Comparison of ENCODE assay signal across 28 mouse cellular contexts in the genomic region with DNA sequence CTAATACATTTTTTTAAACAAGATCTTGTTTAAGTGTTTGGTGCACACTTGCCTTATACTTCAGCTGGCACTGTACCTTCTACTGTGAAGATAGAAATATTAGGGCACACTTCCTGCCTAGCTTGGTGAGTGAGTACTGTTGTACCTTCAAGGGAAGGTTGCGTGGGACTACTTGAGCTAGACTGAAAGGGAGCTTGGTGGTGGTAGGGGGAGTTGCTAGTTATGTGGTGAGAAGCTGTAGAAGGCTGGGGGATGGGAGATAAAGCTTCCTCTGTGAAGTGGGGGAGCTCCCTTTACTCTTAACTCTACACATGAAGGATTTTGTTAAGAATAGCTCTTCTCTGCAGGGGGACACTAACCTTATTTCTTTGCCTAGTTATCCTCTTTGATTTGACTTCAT. TPM values are rescaled to one million over a fixed set of nuclear protein-coding genes. Genes with fewer than 3 reads are reported as not detected.
DNase-seq lines count a peak whose midpoint lies in the region; ATAC-seq and TF ChIP-seq lines count a peak whose summit lies in the region.
"Had no signal": no experiment of that assay in that cellular context is flagged by ENCODE, and none has a peak within 500 bp of the region (broad histone marks: within the 10 kb centered on the region; RNA-seq: fewer than 3 reads in every experiment).

No protein-coding gene starts in this region.

- no peak overlapping the region for H3K4me2 ChIP-seq in CH12.LX (ENCODE audit: insufficient read depth, low read depth, poor library complexity, severe bottlenecking)
- H3K4me2 ChIP-seq: embryonic facial prominence, embryonic 12.5 days; heart, embryonic 11.5 days; hindbrain, embryonic 12.5 days; limb, embryonic 13.5 days; liver, embryonic 11.5 days; lung, embryonic 15.5 days; midbrain, embryonic 12.5 days; neural tube, embryonic 13.5 days had no signal

- no peaks in the 10 kb centered on the region for H3K79me2 ChIP-seq in CH12.LX (replicated peaks; ENCODE audit: control insufficient read depth, extremely low read depth, insufficient read depth, poor library complexity, severe bottlenecking)

- no peak for TF ChIP-seq EP300 in CH12.LX (IDR thresholded peaks at IDR 0.05; ENCODE audit: low read length)

- dilution Hi-C loops in CH12.LX (cut with MboI; ENCODE audit: extremely low pct_ligation_motif_present, extremely low pct_unique_long_range_greater_than_20kb, low sequenced_read_pairs) = no loop called here

- peak; percentile 52 for ATAC-seq in inflammation-experienced regulatory T-cells, adult 6 months
- ATAC-seq in granulocyte monocyte progenitor cell, adult 5-6 weeks (replicated peaks; ENCODE audit: poor library complexity, severe bottlenecking) = no peak
- ATAC-seq: forebrain, embryonic 14.5 days; hindbrain, postnatal 0 days; intestine, postnatal 0 days had no signal

- no peak overlapping the region for H3K9ac ChIP-seq in CH12.LX (ENCODE audit: insufficient read depth, low read depth)
- H3K9ac ChIP-seq: embryonic facial prominence, embryonic 12.5 days; hindbrain, embryonic 12.5 days; limb, embryonic 13.5 days; lung, embryonic 15.5 days; midbrain, embryonic 12.5 days; neural tube, embryonic 13.5 days had no signal

- no peak for TF ChIP-seq RAD21 in CH12.LX (IDR thresholded peaks at IDR 0.05; ENCODE audit: low read depth, low read length)

- no peaks in the 10 kb centered on the region for H3K27me3 ChIP-seq in CH12.LX (replicated peaks)
- H3K27me3 ChIP-seq: embryonic facial prominence, embryonic 12.5 days; hindbrain, embryonic 12.5 days; limb, embryonic 13.5 days; lung, embryonic 15.5 days; megakaryocyte, embryonic 14.5 days; midbrain, embryonic 12.5 days; neural tube, embryonic 13.5 days had no signal

- in situ Hi-C loops in CH12.LX (cut with MboI; ENCODE audit: low pct_ligation_motif_present, low pct_unique_long_range_greater_than_20kb, low sequenced_read_pairs) = no loop called here

- TF ChIP-seq CTCF in CH12.LX (conservative IDR thresholded peaks at IDR 0.05 in 1 of 2, IDR thresholded peaks at IDR 0.05 in 1 of 2; ENCODE audit: low read depth in 2 of 2, low read length in 2 of 2) = no peak

- H3K9me3 ChIP-seq in CH12.LX (replicated peaks; ENCODE audit: low read length) = no peaks in the 10 kb centered on the region
- H3K9me3 ChIP-seq: embryonic facial prominence, embryonic 12.5 days; G1E; hindbrain, embryonic 12.5 days; limb, embryonic 13.5 days; lung, embryonic 15.5 days; megakaryocyte, embryonic 14.5 days; midbrain, embryonic 12.5 days; neural tube, embryonic 13.5 days had no signal

- H3K36me3 ChIP-seq in CH12.LX (replicated peaks in 1 of 2; ENCODE audit: control insufficient read depth in 1 of 2, insufficient read depth in 1 of 2, low read length in 1 of 2) = peaks cover 35 to 81% of the 10 kb centered on the region in 2 experiments

- peak; percentile 57 for DNase-seq in CD4-positive helper T cell, adult 2 months (ENCODE audit: low read depth, low spot score)
- DNase-seq in CH12.LX (ENCODE audit: extremely low read depth) = peak; percentile 7
- DNase-seq in thymus, postnatal 25 days = peak; percentile 7
- no peak for DNase-seq in adrenal gland, postnatal 36 days
- DNase-seq in cerebellum, postnatal 36 days = no peak
- DNase-seq: cerebellum, adult 8-10 months; cerebellum, postnatal 25 days; gastrocnemius, postnatal 14 days; heart, adult 18-20 months; heart, postnatal 36 days; kidney, adult 9 months; kidney, postnatal 14 days had no signal

- TF ChIP-seq POLR2A in CH12.LX (IDR thresholded peaks at IDR 0.05; ENCODE audit: low read depth, low read length) = no peak

- H3K4me1 ChIP-seq in CH12.LX (ENCODE audit: control insufficient read depth in 1 of 2, insufficient read depth in 2 of 2) = peaks cover 0 to 5% of the 10 kb centered on the region in 2 experiments; a peak in 1 of 4 replicates
- H3K4me1 ChIP-seq: hindbrain, embryonic 12.5 days; limb, embryonic 13.5 days; lung, embryonic 15.5 days; midbrain, embryonic 12.5 days; neural tube, embryonic 13.5 days had no signal

- H3K27ac ChIP-seq in CH12.LX (ENCODE audit: insufficient read depth, low read depth) = no peak overlapping the region
- H3K27ac ChIP-seq: embryonic facial prominence, embryonic 12.5 days; hindbrain, embryonic 12.5 days; hindbrain, postnatal 0 days; limb, embryonic 13.5 days; lung, embryonic 15.5 days; midbrain, embryonic 12.5 days; neural tube, embryonic 13.5 days had no signal

- H3K4me3 ChIP-seq in CH12.LX (replicated peaks in 1 of 3; ENCODE audit: low read depth in 2 of 3, low read length in 2 of 3, poor library complexity in 1 of 3) = no peak overlapping the region
- H3K4me3 ChIP-seq: embryonic facial prominence, embryonic 12.5 days; hindbrain, embryonic 12.5 days; limb, embryonic 13.5 days; lung, embryonic 15.5 days; megakaryocyte, embryonic 14.5 days; midbrain, embryonic 12.5 days; myocyte; neural tube, embryonic 13.5 days had no signal

TF ChIP-seq in CH12.LX, 34 proteins besides CTCF, POLR2A, EP300 and RAD21:
- TF ChIP-seq MYC (IDR thresholded peaks at IDR 0.05; ENCODE audit: low read depth, low read length) = no peak
- no peak for TF ChIP-seq SMC3 (IDR thresholded peaks at IDR 0.05; ENCODE audit: low read depth, low read length)
- no peak for TF ChIP-seq USF1 (IDR thresholded peaks at IDR 0.05; ENCODE audit: low read depth, low read length)
- no peak for TF ChIP-seq USF2 (conservative IDR thresholded peaks at IDR 0.05; ENCODE audit: low read depth, low read length)
- TF ChIP-seq KAT2A (IDR thresholded peaks at IDR 0.05; ENCODE audit: insufficient replicate concordance, low read length) = no peak
- TF ChIP-seq ETS1 (conservative IDR thresholded peaks at IDR 0.05; ENCODE audit: low read depth, low read length) = no peak
- TF ChIP-seq ZNF384 (IDR thresholded peaks at IDR 0.05; ENCODE audit: low read depth, low read length) = no peak
- TF ChIP-seq NRF1 (IDR thresholded peaks at IDR 0.05; ENCODE audit: low read depth, low read length) = no peak
- TF ChIP-seq PAX5 (IDR thresholded peaks at IDR 0.05; ENCODE audit: low read length) = no peak
- TF ChIP-seq E2F4 (IDR thresholded peaks at IDR 0.05; ENCODE audit: insufficient replicate concordance, low read depth, low read length) = no peak

RNA-seq across cellular contexts. Expression of a gene that starts 20.9 kb away (rescaled TPM):
- total RNA-seq in CH12.LX (2012; rRNA removed) = 12.4 and 13.3 TPM in 2 replicates
- 25.6 and 26.3 TPM in 2 replicates for total RNA-seq in CH12.LX (2014; rRNA removed)
- 14.9 and 17.0 TPM in 2 replicates for polyA plus RNA-seq in CH12.LX (2012; ENCODE audit: insufficient read length, low read depth)
- polyA plus RNA-seq in inflammation-experienced regulatory T-cells, adult 6 months (2017; shearing (Covaris generic)) = 10 to 100 TPM; 45.5 to 59.4 (median 55.0) TPM
- total RNA-seq in granulocyte monocyte progenitor cell, adult 5-6 weeks (2014; fragmentation: Nextera tagmentation) = 19.4 and 23.1 TPM in 2 replicates
- 18.6 and 20.1 TPM in 2 replicates for total RNA-seq in granulocyte monocyte progenitor cell, adult 5-6 weeks (2017)
- total RNA-seq in adrenal gland, postnatal 36 days (2021) = 10 to 100 TPM; 28.9 to 30.8 TPM

RNA-seq across cellular contexts. Expression of a gene that starts 21.3 kb away (rescaled TPM):
- total RNA-seq in CH12.LX (2012; rRNA removed) = 18.5 and 20.9 TPM in 2 replicates
- total RNA-seq in CH12.LX (2014; rRNA removed) = 17.2 and 23.1 TPM in 2 replicates
- polyA plus RNA-seq in CH12.LX (2012; ENCODE audit: insufficient read length, low read depth) = 22.2 and 33.1 TPM in 2 replicates
- polyA plus RNA-seq in inflammation-experienced regulatory T-cells, adult 6 months (2017; shearing (Covaris generic)) = 10 to 100 TPM; 12.7 to 19.7 (median 15.2) TPM
- total RNA-seq in granulocyte monocyte progenitor cell, adult 5-6 weeks (2014; fragmentation: Nextera tagmentation) = 16.9 and 21.4 TPM in 2 replicates
- 20.4 and 21.7 TPM in 2 replicates for total RNA-seq in granulocyte monocyte progenitor cell, adult 5-6 weeks (2017)
- total RNA-seq in adrenal gland, postnatal 36 days (2021) = 10 to 100 TPM; 24.3 to 28.4 TPM

RNA-seq across cellular contexts. Expression of a gene that starts 52.3 kb away (rescaled TPM):
- 0.13 and 0.42 TPM in 2 replicates for total RNA-seq in CH12.LX (2012; rRNA removed)
- 0.18 and 0.31 TPM in 2 replicates for total RNA-seq in CH12.LX (2014; rRNA removed)
- polyA plus RNA-seq in CH12.LX (2012; ENCODE audit: insufficient read length, low read depth) = 0.11 and 0.30 TPM in 2 replicates
- polyA plus RNA-seq in inflammation-experienced regulatory T-cells, adult 6 months (2017; shearing (Covaris generic)) = not detected
- total RNA-seq in granulocyte monocyte progenitor cell, adult 5-6 weeks (2014; fragmentation: Nextera tagmentation) = not detected in 2 replicates
- not detected in 2 replicates for total RNA-seq in granulocyte monocyte progenitor cell, adult 5-6 weeks (2017)
- total RNA-seq in adrenal gland, postnatal 36 days (2021) = 1 to 10 TPM; 1.6 to 1.8 TPM
- polyA plus RNA-seq: G1E had no signal

Comparison
In these comparisons a context has a peak if more than half of its experiments do, and no peak if none do; other contexts are left out.
1. DNase-seq: peak in CD4-positive helper T cell, adult 2 months (single experiment), CH12.LX (single experiment) and thymus, postnatal 25 days (single experiment); none in adrenal gland, postnatal 36 days (0 of 2) and cerebellum, postnatal 36 days (0 of 2).